Mouse (Mus musculus) liver, adult 2 months (tissue): ENCODE data around the gene Loxl3.

Experiments
- CTCF ChIP-seq: fragments of 200-500 bp; IDR thresholded peaks from 2 replicates; pipeline ENCODE4 v1.5.1; 2011; ENCODE audit warnings: low read depth, low read length, control low read depth
- POLR2A ChIP-seq: fragments of 200-500 bp; IDR thresholded peaks from 2 replicates; pipeline ENCODE4 v1.6.1; 2011; ENCODE audit warnings: low read length, control low read depth; ENCODE audit not compliant: insufficient read depth; ENCODE audit errors: extremely low read depth

DNA sequence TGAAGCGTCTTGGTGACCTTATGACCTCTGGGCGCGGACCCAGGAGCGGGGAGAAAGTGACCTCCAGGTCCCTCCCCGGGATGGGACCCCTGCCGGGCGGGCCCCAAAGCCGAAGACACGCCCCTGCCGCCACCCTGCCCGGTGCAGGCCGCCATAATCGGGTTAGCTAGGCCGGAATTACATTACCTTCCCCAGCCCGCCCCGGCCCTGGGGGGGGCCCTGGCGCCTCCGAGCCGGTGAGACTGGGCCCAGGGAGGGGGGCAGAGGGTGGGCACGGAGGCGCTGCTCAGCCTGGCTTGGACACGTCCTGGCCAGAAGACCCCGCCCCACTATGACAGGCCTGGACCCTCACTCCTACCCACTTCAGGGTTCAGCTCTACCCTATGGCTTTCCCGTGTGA lies 37.2 kb downstream of the Loxl3 start:
- TF ChIP-seq POLR2A, result no peak
- TF ChIP-seq CTCF, result no peak
